Mouse (Mus musculus) kidney, postnatal 0 days (tissue): ENCODE results near the gene Cryzl2. TPM values are rescaled to one million over a fixed set of nuclear protein-coding genes. Genes with fewer than 3 reads are reported as not detected.

Experiments used
- ATAC-seq: fragments of 200-750 bp; cut with Nextera tagmentation; replicated peaks from 2 replicates; pipeline ENCODE4 v1.8.0; 2017; ENCODE audit warnings: low read depth, moderate number of reproducible peaks, moderate TSS enrichment, moderate library complexity; ENCODE audit not compliant: low FRiP score
- DNase-seq: peaks from one replicate; pipeline ENCODE4 v3.0.0-alpha.2; 2016; ENCODE audit warnings: low spot score
- H3K27ac ChIP-seq: fragments of 300-500 bp; sonication (generic); 2 replicates; pipeline ENCODE4 v1.5.1; 2014; ENCODE audit warnings: mild to moderate bottlenecking
- H3K27me3 ChIP-seq: fragments of 300-500 bp; sonication (generic); 2 replicates; pipeline ENCODE4 v1.6.1; 2014; ENCODE audit warnings: low read length, mixed read lengths; ENCODE audit not compliant: insufficient read depth
- H3K36me3 ChIP-seq: fragments of 300-500 bp; sonication (generic); 2 replicates; pipeline ENCODE4 v1.6.1; 2014; ENCODE audit warnings: low read length, mixed read lengths; ENCODE audit not compliant: insufficient read depth
- H3K4me1 ChIP-seq: fragments of 300-500 bp; sonication (generic); replicated peaks from 2 replicates; pipeline ENCODE4 v1.6.1; 2014; ENCODE audit warnings: antibody characterized with exemption, low read length, mixed read lengths; ENCODE audit not compliant: insufficient read depth
- H3K4me2 ChIP-seq: fragments of 300-500 bp; sonication (generic); 2 replicates; pipeline ENCODE4 v1.6.1; 2014; ENCODE audit warnings: mild to moderate bottlenecking, low read length, moderate library complexity, mixed read lengths
- H3K4me3 ChIP-seq: fragments of 300-500 bp; sonication (generic); replicated peaks from 2 replicates; pipeline ENCODE4 v1.5.1; 2014; ENCODE audit warnings: low read depth, low read length
- H3K9ac ChIP-seq: fragments of 300-500 bp; sonication (generic); 2 replicates; pipeline ENCODE4 v1.6.1; 2014; ENCODE audit warnings: low read depth, low read length
- H3K9me3 ChIP-seq: fragments of 300-500 bp; sonication (generic); replicated peaks from 2 replicates; pipeline ENCODE4 v1.6.1; 2016; ENCODE audit warnings: low read length, inconsistent platforms, mixed read lengths
- CTCF ChIP-seq: IDR thresholded peaks from 2 replicates; pipeline ENCODE4 v1.5.1; 2016; ENCODE audit warnings: antibody characterized with exemption, low read depth, mild to moderate bottlenecking, moderate library complexity
- WGBS: fragments of 180-500 bp; shearing (Covaris S2); extraction: QIAGEN DNeasy Blood & Tissue Kit; methylation state at CpG from one replicate; pipeline ENCODE4 v1.1.7; 2014; 5-methylcytosine and 5-hydroxymethylcytosine counted together
- polyA plus RNA-seq: library from polyadenylated mRNA; unstranded; fragments of >200 nt; fragmentation: Nextera tagmentation; extraction: Ambion mirVana; gene quantifications from 2 replicates; pipeline ENCODE4 v1.2.1, GENCODE M21; 2015

Cryzl2 gene
- polyA plus RNA-seq, 1 experiment from 2014 or later: 46.9 TPM

GRCm38 (mm10) chr1:157503071-157503470 lies 44.7 kb downstream of the Cryzl2 start:
- H3K4me2 ChIP-seq: no peak overlapping the region
- no peak overlapping the region for H3K27ac ChIP-seq
- no peaks in the 10 kb centered on the region for H3K9me3 ChIP-seq
- no peak for DNase-seq
- H3K27me3 ChIP-seq: no peaks in the 10 kb centered on the region
- no peaks in the 10 kb centered on the region for H3K4me1 ChIP-seq
- no peaks in the 10 kb centered on the region for H3K36me3 ChIP-seq
- no peak overlapping the region for H3K9ac ChIP-seq
- TF ChIP-seq CTCF: no peak
- ATAC-seq: no peak
- WGBS: 77% methylated on average over 6 of the region's 6 CpGs
- no peak overlapping the region for H3K4me3 ChIP-seq

GRCm38 (mm10) chr1:157506522-157506921 lies 48.1 kb downstream of the Cryzl2 start, which contains the start of gene Sec16b:
TSS of gene Sec16b (plus strand) at chr1:157506728.
- Histone ChIP-seq H3K27me3 (no peaks in the 10 kb centered on the region), H3K9ac (no peak within 1 kb of the TSS), H3K9me3 (no peaks in the 10 kb centered on the region), H3K4me2 (peak within 1 kb of the TSS; percentile 8; the same call in 1 of the 2 replicates), H3K27ac (no peak within 1 kb of the TSS), H3K36me3 (no peaks in the 10 kb centered on the region), H3K4me1 (no peaks in the 10 kb centered on the region), H3K4me3 (no peak within 1 kb of the TSS)
- no peak for ATAC-seq
- WGBS: 14% methylated on average over 5 of the region's 5 CpGs
- peak; percentile 71 for DNase-seq
- no peak for TF ChIP-seq CTCF

GRCm38 (mm10) chr1:157506995-157507595 lies 48.7 kb downstream of the Cryzl2 start:
- Histone ChIP-seq H3K4me3 (no peak overlapping the region), H3K4me1 (no peaks in the 10 kb centered on the region), H3K36me3 (no peaks in the 10 kb centered on the region), H3K9me3 (no peaks in the 10 kb centered on the region), H3K27ac (no peak overlapping the region), H3K27me3 (no peaks in the 10 kb centered on the region), H3K4me2 (no peak overlapping the region), H3K9ac (no peak overlapping the region)
- WGBS: 43% methylated on average over 4 of the region's 4 CpGs
- no peak for ATAC-seq
- no peak for TF ChIP-seq CTCF
- DNase-seq: peak; percentile 4

GRCm38 (mm10) chr1:157507814-157508213 lies 49.4 kb downstream of the Cryzl2 start:
- WGBS: 45% methylated on average over 5 of the region's 5 CpGs
- peak; percentile 43 for DNase-seq
- H3K9ac ChIP-seq: no peak overlapping the region

GRCm38 (mm10) chr1:157512690-157513448 lies 54.5 kb downstream of the Cryzl2 start:
- ATAC-seq (no peak), DNase-seq (no peak)
- no peak overlapping the region for H3K4me2 ChIP-seq
- no peak for TF ChIP-seq CTCF
- H3K27ac ChIP-seq: no peak overlapping the region
- no peak overlapping the region for H3K9ac ChIP-seq
- no peaks in the 10 kb centered on the region for H3K9me3 ChIP-seq
- no peaks in the 10 kb centered on the region for H3K27me3 ChIP-seq
- H3K36me3 ChIP-seq: no peaks in the 10 kb centered on the region
- no peaks in the 10 kb centered on the region for H3K4me1 ChIP-seq
- WGBS: 77% methylated on average over 11 of the region's 11 CpGs
- no peak overlapping the region for H3K4me3 ChIP-seq

More at GRCm38 (mm10) chr1:157507814-157508213, 49.4 kb downstream of the Cryzl2 start:
- Histone ChIP-seq H3K27ac (no peak overlapping the region), H3K4me1 (no peaks in the 10 kb centered on the region), H3K4me2 (no peak overlapping the region), H3K4me3 (no peak overlapping the region), H3K9me3 (no peaks in the 10 kb centered on the region), H3K36me3 (no peaks in the 10 kb centered on the region), H3K27me3 (no peaks in the 10 kb centered on the region)
- TF ChIP-seq CTCF: no peak
- no peak for ATAC-seq

GRCm38 (mm10) chr1:157513559-157513958 lies 55.2 kb downstream of the Cryzl2 start:
- Histone ChIP-seq H3K27me3 (no peaks in the 10 kb centered on the region), H3K4me1 (no peaks in the 10 kb centered on the region), H3K9me3 (no peaks in the 10 kb centered on the region), H3K4me3 (no peak overlapping the region), H3K4me2 (no peak overlapping the region), H3K9ac (no peak overlapping the region), H3K27ac (no peak overlapping the region), H3K36me3 (no peaks in the 10 kb centered on the region)
- ATAC-seq (no peak), DNase-seq (no peak)
- no peak for TF ChIP-seq CTCF
- 87% methylated on average over 9 of the region's 9 CpGs for WGBS
